Mouse (Mus musculus) cerebellum, adult 11-12 months (tissue): ENCODE measurements around the gene Gm3020.
"Not testable (repeated sequence)": the region's sequence is repeated elsewhere in the genome, so short reads cannot be mapped to it uniquely, and the experiment has no call there.

ENCODE experiments used
- DNase-seq: peaks from one replicate; pipeline ENCODE4 v3.0.0; 2022

Gm3020 gene

DNA sequence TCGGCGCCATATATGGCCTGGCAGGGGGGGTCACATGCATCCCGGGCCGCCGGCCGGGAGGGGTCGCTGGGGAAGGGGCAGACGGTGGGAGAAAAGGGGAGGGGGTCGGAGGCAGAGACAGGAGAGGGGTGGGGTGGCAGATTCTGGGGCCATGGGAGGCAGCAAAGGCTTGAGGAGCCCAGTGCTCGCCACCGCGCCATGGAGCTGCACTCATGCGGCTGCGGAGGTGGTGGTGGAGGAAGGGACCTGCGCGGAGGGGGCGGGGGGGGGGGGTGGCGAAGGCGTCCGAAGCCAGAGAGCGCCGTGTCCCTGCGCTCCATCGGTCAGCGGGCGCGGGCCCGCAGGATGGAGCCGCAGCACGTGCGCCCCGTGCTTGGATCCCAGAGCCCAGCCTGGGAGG lies at the start of gene Gm3020:
Gene Gm3020 (plus strand): TSS at position 301 of the 400 bp plus-strand sequence.
- not testable (repeated sequence) for DNase-seq

DNA sequence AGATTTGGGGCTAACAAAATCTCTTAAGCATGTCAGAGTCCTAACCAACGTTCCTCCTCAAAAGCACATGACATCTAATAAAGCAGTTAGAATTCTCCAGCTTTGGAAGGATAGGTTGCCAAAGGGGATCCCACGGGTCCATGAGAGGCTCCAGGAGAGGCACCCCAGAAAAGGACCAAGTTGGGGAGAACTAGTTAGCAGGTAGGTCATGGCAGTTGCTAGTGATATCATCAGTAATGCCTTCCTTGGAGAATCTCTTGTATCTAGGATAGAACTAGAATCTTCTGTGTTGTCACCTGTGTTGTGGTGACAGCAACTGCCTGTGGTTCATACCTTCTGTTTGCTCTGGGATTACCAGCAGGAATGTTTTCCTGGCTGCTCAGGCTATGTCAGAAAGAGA lies 17.6 kb upstream of the Gm3020 start, which contains the start of gene Gm3012:
Gene Gm3012 (plus strand): TSS at position 301 of the 400 bp plus-strand sequence.
- not testable (repeated sequence) for DNase-seq

DNA sequence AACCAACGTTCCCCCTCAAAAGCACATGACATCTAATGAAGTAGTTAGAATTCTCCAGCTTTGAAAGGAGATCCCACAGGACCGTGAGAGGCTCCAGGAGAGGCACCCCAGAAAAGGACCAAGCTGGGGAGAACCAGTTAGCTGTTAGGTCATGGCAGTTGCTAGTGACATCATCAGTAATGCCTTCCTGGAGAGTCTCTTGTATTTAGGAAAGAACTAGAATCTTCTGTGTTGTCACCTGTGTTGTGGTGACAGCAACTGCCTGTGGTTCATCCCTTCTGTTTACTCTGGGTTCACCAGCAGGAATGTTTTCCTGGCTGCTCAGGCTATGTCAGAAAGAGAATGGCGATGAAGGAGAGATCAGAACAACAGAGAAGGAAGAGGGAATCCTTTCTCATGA lies 36.7 kb downstream of the Gm3020 start, which contains the start of gene Gm3043:
Gene Gm3043 (plus strand): TSS at position 301 of the 400 bp plus-strand sequence.
- not testable (repeated sequence) for DNase-seq
